Mouse (Mus musculus) cerebellum, adult 9-10 months (tissue): ENCODE data around the gene Olfr850.

Source experiments
- DNase-seq: peaks from one replicate; pipeline ENCODE4 v3.0.0; 2022

Gene Olfr850

DNA sequence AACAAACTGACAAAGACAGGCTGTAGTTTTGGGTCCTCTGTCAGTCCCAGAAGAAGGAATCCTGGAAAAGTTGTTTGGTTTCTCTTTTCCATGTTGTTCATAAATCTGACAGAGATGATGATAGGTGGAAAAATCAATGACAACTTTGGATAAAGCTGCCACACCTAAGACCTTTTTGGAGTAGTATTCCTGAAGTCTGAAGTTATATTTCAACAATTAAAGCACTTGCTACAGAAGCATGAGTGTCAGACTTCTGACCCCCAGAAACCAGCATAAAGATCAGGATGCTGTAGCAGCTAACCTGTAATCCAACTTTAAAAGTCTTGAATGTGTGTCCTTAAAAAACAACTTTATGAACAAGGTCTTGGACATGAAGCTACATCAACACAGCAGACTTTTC lies at the start of gene Olfr850:
TSS of gene Olfr850 (minus strand) at position 101 of the 400 bp plus-strand sequence.
- no peak for DNase-seq

GRCm38 (mm10) chr9:19492995-19493394 lies 14.9 kb upstream of the Olfr850 start, which contains the start of gene Olfr851:
Olfr851 (plus strand) TSS chr9:19493295.
- no peak for DNase-seq

- no peak for DNase-seq
These were observed 38.1 kb downstream of the Olfr850 start, which contains the start of gene Olfr849 for GRCm38 (mm10) chr9:19439966-19440365. Olfr849 (plus strand) TSS chr9:19440266.
